Mouse (Mus musculus) stomach, postnatal 0 days (tissue): ENCODE measurements around the gene Ctsk.
A peak's percentile ranks its signal among the peaks of the same experiment; 100 is the strongest.

ENCODE experiments used
- CTCF ChIP-seq: IDR thresholded peaks from 2 replicates; pipeline ENCODE4 v1.5.1; 2016; ENCODE audit warnings: antibody characterized with exemption, low read depth, mild to moderate bottlenecking, moderate library complexity
- EP300 ChIP-seq: optimal IDR thresholded peaks from 2 replicates; pipeline ENCODE3; 2016; ENCODE audit warnings: antibody characterized with exemption

DNA sequence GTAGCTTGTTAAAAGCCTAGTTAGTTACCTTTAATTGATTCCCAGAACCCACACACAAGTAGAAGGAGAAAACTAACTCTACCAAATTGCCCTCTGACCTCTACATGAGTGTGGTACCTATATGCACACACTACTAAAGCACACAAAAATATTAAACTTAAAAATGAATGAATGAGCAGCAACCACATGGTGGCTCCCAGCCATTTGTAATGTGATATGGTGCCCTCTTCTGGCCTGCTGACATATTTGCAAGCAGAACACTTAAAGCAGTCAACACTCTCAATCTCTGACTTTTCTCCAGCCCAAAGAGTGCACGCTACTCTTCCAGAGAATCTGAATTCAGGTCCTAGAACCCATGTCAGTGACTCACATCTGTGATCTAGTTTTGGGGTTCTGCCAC is 48.6 kb upstream of the Ctsk start:
- TF ChIP-seq EP300 (no peak), CTCF (peak; percentile 88)
